Mouse (Mus musculus) brown adipose tissue, adult 24 weeks (tissue): Measurements from ENCODE around the gene Olfr884. TPM values are rescaled to one million over a fixed set of nuclear protein-coding genes. Genes with fewer than 3 reads are reported as not detected.

Experiments used
- H3K27ac ChIP-seq: fragments of 200-500 bp; replicated peaks from 2 replicates; pipeline ENCODE4 v1.5.1; 2012; ENCODE audit warnings: low read depth, mild to moderate bottlenecking, low read length
- H3K4me1 ChIP-seq: fragments of 200-500 bp; 2 replicates; pipeline ENCODE4 v1.6.1; 2012; ENCODE audit warnings: low read length, mixed read lengths; ENCODE audit not compliant: control insufficient read depth, insufficient read depth, insufficient read length
- H3K4me3 ChIP-seq: fragments of 200-500 bp; 2 replicates; pipeline ENCODE4 v1.5.1; 2012; ENCODE audit warnings: low read depth, mild to moderate bottlenecking, low read length, moderate library complexity; ENCODE audit not compliant: insufficient read depth
- polyA plus RNA-seq: library from polyadenylated mRNA; stranded (reverse); fragments of >200 nt; gene quantifications from 2 replicates; pipeline ENCODE4 v1.2.4, GENCODE M21; 2012; ENCODE audit not compliant: missing spikeins, insufficient read depth, insufficient read length

Gene Olfr884
- polyA plus RNA-seq: not detected in 2 replicates

DNA sequence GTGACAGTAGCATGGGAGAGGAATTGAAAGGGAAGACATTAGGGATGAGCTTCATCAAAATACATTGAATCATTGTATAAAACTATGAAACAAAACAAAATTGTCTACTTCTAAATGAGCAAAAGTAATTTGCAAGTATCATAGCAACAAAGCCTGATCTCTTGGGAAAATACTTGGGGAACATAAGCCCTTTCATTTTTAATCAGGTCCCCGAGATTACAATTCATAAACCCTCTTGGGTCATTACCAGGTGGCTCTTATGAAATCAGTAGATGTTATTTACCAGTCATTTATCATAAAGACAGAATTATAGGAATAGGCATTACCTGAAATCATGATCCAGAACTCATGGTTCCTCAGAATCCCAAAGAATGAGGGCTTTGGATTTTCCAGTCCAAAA, at the start of gene Olfr884:
Gene Olfr884 (plus strand): TSS at position 301 of the 400 bp plus-strand sequence.
- no peak within 1 kb of the TSS for H3K27ac ChIP-seq
- no peak within 1 kb of the TSS for H3K4me3 ChIP-seq
- H3K4me1 ChIP-seq: no peaks in the 10 kb centered on the region

DNA sequence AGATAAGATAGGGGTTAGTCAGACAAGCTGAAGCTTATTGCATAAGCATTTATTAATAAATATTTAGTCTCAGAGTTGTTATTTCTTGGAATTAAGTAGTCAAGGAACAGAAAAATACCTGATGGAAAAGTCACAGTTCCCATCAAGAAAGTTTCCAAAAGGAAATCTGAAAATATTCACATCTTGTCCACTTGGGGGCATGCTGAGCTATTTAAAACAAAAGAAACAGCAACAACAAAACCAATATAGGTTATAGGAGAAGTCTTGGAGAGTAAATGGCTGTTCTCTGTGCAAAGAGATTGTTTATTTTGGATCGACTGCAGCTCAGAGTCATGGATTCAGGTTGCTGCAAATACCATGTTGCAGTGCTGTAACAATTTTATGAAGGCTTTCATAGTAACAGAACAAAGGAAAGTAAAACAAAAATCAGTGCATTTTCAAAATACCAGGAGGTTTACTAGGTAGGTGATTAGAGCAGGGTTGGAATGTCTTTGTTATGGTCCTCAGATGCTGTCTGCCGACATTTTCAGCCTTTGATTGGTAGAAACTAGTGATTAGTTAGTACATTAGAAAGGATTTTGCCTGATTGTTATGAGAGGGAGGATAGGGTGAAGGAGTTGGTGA, 47.7 kb upstream of the Olfr884 start:
- Histone ChIP-seq H3K27ac (no peak overlapping the region), H3K4me1 (no peaks in the 10 kb centered on the region), H3K4me3 (no peak overlapping the region)

DNA sequence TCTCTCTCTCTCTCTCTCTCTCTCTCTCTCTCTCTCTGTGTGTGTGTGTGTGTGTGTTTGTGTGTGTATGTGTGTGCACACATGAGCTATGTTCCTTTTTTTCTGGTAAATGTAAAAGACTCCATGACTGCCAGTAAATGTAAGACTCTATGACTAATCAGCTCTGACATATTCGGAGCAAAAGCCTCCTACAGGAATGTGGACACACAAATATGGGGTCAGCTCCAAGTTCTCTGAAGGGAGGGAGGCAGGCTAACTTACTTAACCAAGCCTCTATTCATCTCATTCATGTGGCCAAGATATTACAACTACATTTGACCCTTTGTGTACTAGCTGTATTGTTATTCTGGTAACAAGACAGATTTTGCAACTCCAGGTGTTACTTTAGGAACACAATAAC, 46.3 kb upstream of the Olfr884 start:
- Histone ChIP-seq H3K27ac (no peak overlapping the region), H3K4me3 (no peak overlapping the region), H3K4me1 (no peaks in the 10 kb centered on the region)

DNA sequence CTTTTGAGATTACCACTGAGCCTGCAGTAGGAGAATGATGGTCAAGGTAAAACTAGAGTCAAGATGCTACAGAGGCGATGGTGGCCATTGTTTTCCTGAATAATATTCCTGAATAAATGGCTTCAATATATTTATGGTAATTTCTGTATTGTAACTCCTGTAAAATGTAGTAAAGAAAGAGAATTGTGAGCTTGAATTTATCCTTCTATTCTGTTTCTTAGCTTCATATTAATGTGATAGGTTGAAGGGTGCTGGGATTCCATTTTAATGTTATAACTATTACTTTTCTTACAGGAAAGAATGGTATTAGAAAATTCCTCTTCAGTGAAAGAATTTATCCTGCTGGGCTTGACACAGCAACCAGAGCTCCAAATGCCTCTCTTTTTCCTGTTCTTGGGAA, 20.8 kb upstream of the Olfr884 start, which contains the start of gene Olfr883:
Gene Olfr883 (plus strand): TSS at position 301 of the 400 bp plus-strand sequence.
- Histone ChIP-seq H3K4me1 (no peaks in the 10 kb centered on the region), H3K4me3 (no peak within 1 kb of the TSS), H3K27ac (no peak within 1 kb of the TSS)

DNA sequence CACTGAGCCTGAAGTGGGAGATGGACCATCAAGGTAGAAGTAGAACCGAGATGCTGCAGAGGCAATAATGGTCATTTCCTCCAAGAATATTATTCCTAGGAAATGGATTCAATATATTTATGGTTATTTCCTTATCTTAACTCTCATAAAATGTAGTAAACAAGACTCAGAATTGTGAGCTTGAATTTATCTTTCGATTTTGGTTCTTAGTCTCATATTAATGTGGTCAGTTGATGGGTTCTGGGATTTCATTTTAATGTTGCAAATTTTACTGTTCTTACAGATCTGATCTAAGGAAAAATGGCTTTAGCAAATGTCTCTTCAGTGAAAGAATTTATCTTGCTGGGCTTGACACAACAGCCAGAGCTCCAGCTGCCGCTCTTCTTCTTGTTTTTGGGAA, 14.7 kb downstream of the Olfr884 start, which contains the start of gene Olfr885:
Gene Olfr885 (plus strand): TSS at position 301 of the 400 bp plus-strand sequence.
- Histone ChIP-seq H3K27ac (no peak within 1 kb of the TSS), H3K4me1 (no peaks in the 10 kb centered on the region), H3K4me3 (no peak within 1 kb of the TSS)

DNA sequence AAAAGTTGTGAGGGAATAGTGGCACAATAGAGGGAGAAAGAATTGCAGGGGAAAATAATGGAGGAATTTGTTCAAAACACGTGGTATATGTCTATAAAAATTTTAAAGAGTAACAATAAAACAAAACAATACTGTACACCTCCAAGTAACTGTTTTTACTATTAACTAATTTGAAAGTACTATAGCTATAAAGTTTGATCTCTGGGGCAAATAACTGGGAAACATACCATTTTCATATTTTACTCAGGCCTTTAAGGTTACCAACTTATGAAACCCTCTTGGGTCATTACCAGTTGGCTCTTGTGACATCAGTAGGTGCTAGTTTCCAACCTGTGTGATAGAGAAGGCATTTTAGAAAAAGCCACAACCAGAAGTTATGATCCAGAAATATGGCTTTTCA, 37.4 kb downstream of the Olfr884 start, which contains the start of gene Olfr887:
Gene Olfr887 (plus strand): TSS at position 301 of the 400 bp plus-strand sequence.
- H3K27ac ChIP-seq: no peak within 1 kb of the TSS
- no peak within 1 kb of the TSS for H3K4me3 ChIP-seq
- no peaks in the 10 kb centered on the region for H3K4me1 ChIP-seq

Other genes with a start within 250 kb of the Olfr884 start
- not detected in 2 replicates for gene Olfr876, start 243.5 kb upstream of the Olfr884 start, polyA plus RNA-seq
- not detected in 2 replicates for gene Olfr877, start 192.3 kb upstream of the Olfr884 start, polyA plus RNA-seq
- gene Olfr145, start 149.8 kb upstream of the Olfr884 start, polyA plus RNA-seq: not detected in 2 replicates
- not detected in 2 replicates for gene Olfr878, start 128.7 kb upstream of the Olfr884 start, polyA plus RNA-seq
- gene Olfr881, start 54.7 kb upstream of the Olfr884 start, polyA plus RNA-seq: not detected in 2 replicates
- not detected in 2 replicates for gene Olfr883, start 20.7 kb upstream of the Olfr884 start, polyA plus RNA-seq
- not detected in 2 replicates for gene Olfr885, start 14.8 kb downstream of the Olfr884 start, polyA plus RNA-seq
- gene Olfr887, start 37.5 kb downstream of the Olfr884 start, polyA plus RNA-seq: not detected in 2 replicates
- gene Olfr888, start 61.6 kb downstream of the Olfr884 start, polyA plus RNA-seq: not detected in 2 replicates
- gene Olfr889, start 68.6 kb downstream of the Olfr884 start, polyA plus RNA-seq: not detected in 2 replicates
- gene Olfr890, start 96.0 kb downstream of the Olfr884 start, polyA plus RNA-seq: not detected in 2 replicates
- not detected in 2 replicates for gene Olfr891, start 134.3 kb downstream of the Olfr884 start, polyA plus RNA-seq
- not detected in 2 replicates for gene Olfr893, start 161.8 kb downstream of the Olfr884 start, polyA plus RNA-seq
- not detected in 2 replicates for gene Olfr894, start 171.5 kb downstream of the Olfr884 start, polyA plus RNA-seq
- gene Olfr143, start 206.2 kb downstream of the Olfr884 start, polyA plus RNA-seq: not detected in 2 replicates
- gene Olfr895, start 221.3 kb downstream of the Olfr884 start, polyA plus RNA-seq: not detected in 2 replicates
- not detected in 2 replicates for gene Olfr896-ps1, start 244.6 kb downstream of the Olfr884 start, polyA plus RNA-seq